Mouse (Mus musculus): ENCODE data around the gene Nr6a1.

The Nr6a1 gene

DNA sequence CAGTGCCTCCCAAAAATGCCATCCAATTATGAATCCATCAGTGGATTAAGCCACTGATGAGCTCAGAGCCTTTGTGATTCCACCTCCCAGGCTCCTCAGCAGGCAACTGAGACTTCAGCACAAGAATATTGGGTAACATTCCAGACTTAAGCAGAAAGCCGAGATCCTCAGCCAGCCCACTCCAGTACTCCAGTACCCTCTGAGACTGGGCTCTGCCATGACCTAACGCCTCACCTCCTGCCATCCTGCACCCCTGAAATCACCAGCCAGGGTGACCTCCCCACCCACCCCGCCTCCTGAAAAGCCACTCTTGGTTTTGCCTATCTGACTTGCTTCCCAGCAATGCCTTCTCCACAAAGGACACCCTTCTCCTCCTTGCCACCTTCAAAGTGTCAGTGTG is 9.9 kb upstream of the Nr6a1 start:
- no peak for DNase-seq (ENCODE audit: low read depth, low spot score)

DNA sequence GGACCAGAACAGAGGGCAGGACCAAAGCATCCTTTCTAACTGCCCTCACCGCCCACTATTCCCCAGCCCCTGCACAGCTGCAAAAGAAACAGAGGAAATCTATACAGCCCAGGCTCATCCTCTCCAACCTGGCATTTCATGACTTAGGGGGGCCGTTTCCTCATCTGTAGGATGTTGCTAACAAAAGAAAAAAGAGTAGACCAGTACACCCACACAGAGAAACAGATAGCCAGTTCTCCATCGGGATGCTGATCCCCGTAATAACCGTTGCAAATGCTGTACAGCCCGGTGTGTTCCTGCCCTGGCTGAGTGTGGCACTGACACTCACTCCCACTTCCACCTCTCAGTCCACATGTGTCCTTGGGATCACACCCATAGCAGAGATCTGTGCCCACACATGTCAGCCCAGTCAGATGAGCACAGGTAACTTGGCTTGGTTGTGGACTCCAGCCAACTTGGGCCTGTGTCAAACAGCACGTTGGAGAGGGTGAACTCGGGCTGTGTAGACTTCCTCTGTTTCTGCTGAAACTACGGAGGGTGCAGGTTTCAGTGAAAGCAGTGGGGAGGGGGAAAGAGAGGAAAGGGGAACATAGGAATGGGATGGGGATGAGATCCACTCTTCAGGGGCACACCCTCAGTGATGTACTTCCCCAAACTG is 9.4 kb upstream of the Nr6a1 start:
- DNase-seq (ENCODE audit: low read depth, low spot score): no peak

DNA sequence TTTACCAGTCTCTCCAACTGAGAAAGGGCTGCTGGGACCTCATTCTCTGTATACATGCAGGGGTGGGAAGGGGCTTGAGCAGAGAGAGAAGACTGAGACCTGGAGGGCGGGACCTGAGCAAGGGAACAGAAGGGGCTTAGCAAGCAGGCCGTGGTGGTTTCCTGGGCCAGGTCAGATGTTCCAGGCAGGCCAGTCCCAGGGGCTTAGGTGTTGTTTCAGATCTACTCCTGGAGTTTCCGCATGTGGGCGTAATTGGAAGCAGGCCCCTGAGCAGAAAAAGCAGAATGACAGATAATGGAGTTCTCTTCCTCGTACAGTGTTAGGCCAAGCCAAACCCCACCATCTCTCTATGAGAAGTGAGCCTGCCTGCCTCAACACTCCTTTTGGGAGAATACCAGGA is 7.4 kb upstream of the Nr6a1 start:
- no peak for DNase-seq (ENCODE audit: low read depth, low spot score)

DNA sequence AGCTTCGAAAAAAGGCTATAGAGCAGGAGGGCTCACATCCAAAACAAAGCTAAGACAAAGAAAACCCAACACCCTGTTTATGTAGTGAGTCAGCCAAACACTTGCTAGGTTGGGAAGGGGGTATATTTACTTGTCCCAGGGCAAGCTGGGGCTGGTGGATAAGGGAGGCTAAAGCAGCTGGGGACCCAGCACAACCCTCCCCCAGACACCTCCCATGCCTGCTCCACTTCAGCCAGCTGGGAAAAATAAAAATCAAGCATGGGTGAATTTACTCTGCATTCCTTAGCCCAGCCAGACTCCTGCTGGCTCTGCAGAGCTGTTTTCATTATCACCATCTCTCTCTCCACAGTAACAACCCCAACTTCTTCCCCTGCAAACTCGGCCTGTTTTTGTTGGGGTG is 6.4 kb upstream of the Nr6a1 start:
- no peak for DNase-seq (ENCODE audit: low read depth, low spot score)

DNA sequence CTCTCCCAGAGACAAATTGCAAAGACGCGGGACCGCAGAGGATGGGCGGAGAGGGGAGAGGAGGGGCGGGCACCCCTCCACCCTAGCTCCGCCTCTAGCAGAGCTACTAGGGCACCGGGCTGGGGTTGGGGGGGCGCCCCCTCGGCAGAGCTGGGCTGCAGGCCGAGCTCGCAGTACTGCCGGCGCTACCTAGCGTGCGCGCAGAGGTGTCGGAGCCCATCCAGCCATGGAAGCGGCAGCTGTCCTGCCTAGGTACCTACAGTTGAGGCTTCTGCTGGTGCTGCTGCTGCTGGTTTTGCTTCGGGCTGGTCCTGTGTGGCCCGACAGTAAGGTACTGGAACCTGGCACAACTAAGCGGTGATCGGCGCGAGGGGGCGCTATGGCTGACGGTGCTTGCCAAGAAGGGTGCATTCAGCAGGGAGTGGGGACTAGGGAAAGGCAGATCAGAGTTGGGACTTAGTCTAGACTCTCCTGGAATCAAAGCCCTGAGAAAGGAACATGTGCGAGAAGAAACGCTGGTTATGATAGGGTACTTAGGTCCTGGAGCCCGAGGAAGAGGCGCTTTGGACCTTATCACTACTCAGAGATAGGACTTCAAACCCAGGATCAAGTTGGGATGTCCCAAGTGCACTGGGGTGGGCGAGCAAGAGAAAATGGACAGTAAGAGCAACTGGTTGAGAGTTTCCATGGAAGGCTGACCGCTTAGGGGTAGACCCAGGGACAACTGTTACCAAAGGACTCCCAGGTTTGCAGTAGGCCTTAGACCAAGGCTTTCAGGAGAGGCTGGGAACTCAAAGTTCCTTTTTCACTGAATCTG is 4.6 kb upstream of the Nr6a1 start, which contains the start of gene Olfml2a:
Olfml2a (plus strand) TSS at position 128 of the 817 bp plus-strand sequence.
- DNase-seq (ENCODE audit: low read depth, low spot score): no peak

DNA sequence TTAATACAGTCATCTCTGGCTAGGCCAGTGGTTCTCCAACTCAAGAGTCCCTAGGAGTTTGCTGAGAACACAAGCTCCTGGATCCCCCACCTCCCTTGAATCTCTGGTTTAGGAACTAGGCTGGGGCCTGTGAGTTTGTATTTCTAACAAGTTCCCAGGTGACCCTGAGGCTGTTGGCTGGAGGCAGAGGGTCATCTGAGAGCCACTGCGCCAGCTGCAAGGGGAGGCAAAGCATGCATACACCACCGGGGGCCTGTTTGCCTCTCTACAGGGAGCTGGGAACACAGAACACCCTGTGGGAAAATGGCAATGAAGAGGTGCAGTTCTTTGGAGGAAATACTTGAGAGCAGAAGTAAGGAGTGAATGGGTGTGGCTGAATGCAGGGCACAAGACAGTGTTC is 2.8 kb upstream of the Nr6a1 start:
- no peak for DNase-seq (ENCODE audit: low read depth, low spot score)

DNA sequence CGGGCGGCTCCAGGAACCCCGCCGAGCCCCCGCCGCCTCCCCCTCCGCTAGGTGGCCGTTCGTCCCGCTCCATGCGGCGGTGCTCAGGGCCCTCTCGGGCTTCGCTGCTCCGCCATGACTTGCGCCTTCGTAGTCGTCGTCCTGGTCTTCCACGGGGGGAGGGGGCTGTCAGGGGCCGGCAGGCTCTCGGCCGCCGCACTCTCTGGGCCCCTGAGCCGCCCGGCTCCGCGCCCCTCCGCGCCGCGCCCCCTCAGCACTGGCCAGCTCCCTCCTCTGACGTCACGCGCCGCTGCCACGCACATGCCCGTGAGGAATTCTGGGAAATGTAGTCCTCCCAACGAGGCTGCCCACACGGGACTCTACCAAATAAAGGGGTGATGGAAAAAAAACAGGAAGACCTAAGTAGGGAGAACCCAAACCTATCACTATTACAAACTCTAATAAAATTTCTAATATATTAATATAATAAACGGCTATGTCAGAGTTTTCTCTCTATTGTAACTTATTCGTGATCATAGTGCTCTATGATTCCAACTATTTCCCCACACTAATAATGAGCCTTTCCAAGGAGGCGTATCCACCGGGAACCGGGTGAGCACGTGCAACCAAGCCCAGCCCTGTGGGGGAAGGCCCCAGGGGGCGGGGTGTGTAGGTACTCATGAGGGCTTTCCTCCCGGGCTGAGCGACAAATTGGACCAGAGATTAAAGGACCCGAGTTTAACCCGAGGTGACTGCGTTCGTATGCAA is 1.2 kb downstream of the Nr6a1 start:
- peak; percentile 79 for DNase-seq (ENCODE audit: low read depth, low spot score)

DNA sequence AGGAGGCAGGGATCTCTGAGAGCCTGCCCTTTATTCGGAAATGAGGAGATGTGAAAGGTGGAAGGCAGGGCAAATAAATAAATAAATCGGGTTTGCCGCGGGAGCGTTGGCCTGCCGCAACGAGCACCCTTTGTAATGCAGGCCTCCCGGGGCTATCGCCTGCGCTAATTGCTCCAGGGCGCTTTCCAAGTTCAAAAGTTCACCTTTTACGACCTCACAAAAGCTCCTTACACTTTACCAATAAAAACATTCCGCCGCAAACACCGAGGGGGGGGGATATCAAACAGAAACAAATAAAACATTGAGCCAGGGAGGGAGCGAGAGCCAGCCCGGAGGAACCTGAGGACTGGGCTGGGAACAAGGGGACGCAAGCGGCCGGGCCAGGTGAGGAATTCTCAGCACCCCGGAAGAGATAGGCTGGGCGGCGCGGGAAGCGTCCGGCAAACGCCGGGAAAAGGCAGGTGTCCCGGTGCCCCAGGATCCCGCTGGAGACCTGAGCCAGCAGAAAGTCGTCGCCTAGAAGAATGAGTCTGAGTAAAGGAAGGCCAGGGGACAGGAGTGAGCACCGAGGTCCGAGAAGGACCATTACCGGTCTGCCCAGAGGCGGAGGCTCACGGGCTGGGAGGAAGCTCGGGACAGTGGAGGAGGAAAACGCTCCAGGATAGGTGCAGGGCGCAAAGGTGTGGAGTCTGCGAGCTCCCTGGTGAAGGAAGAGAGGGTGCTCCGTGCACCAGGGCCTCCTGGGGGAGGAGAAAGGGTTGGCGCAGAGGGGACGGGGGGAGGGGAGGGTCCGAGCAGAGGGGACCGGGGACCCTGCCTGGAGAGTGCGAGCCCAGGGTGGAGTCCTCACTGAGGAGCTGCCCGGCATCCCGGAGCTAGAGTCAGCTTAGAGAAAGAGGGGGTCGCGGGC is 2.1 kb downstream of the Nr6a1 start:
- DNase-seq (ENCODE audit: low read depth, low spot score): no peak

DNA sequence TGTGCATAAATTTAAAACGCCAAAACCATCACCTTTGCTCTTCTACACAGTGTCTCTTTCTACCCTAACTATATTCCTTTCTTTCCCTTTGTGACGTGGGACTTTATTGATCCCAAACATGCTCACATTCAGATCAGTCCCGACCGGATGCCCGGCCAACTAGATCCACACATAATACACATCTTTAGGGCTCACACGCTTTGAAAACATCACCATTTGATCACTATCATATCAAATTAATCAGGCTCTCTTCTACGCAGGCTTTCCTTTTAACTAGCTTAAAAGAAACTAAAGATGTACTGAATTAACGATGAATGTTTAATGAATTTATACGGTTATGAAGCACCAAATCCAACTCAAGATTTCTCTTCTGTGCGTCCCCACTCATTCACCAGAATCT is 2.9 kb downstream of the Nr6a1 start:
- DNase-seq (ENCODE audit: low read depth, low spot score): no peak

DNA sequence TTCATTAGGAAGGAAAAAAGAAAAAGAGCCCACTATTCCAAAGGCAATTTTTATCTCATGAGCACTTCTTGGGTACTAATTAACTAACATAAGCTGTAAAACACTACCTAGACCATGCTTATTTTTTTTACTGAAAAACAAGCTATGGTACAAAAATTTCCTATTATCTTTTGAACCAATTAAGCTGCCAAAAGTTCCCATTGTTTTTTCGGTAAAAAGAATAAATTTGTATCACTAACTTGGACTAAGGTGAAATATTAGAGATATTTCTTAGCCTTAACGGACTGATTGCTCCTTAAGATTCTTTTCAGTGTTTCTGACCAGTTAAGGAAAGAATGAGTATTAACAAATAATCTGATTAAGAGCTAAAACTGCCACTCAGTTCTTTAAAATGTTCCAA is 3.6 kb downstream of the Nr6a1 start:
- DNase-seq (ENCODE audit: low read depth, low spot score): no peak

DNA sequence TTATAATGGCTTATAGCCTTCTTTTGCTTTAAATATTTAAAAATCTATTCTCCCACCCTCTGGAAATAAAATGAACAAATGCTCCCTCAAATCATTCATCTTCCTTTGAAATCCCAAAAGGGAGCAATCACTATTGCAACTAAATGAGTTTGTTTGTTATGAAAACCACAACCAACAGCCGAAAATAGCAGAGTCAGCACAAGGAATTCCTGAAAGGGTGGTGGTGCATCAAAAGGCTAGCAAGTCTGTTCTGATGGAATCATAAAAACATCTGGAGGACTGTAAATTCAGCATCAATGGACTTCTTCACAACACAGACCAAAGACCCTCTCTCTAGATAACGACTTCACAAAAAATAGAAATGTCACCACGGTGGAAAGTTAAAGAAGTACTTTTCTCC is 4.0 kb downstream of the Nr6a1 start:
- no peak for DNase-seq (ENCODE audit: low read depth, low spot score)

DNA sequence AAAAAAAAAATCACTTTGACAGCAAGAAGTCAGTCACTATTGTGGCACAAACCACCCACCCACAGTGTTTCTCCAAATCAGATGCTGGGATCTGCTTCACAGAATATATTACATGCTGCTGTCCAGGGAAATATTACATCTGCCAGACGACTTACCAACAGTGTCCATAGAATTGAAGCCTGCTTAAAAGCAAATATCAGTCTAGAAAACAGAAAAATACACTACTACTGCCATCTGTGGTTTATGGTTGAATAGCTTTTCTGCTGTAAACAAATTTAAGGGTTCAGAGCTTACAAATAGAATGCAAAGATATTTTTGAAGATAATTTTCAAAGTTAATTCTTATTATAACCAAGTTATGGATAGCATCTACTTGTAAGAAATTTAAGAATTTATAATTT is 6.1 kb downstream of the Nr6a1 start:
- no peak for DNase-seq (ENCODE audit: low read depth, low spot score)

DNA sequence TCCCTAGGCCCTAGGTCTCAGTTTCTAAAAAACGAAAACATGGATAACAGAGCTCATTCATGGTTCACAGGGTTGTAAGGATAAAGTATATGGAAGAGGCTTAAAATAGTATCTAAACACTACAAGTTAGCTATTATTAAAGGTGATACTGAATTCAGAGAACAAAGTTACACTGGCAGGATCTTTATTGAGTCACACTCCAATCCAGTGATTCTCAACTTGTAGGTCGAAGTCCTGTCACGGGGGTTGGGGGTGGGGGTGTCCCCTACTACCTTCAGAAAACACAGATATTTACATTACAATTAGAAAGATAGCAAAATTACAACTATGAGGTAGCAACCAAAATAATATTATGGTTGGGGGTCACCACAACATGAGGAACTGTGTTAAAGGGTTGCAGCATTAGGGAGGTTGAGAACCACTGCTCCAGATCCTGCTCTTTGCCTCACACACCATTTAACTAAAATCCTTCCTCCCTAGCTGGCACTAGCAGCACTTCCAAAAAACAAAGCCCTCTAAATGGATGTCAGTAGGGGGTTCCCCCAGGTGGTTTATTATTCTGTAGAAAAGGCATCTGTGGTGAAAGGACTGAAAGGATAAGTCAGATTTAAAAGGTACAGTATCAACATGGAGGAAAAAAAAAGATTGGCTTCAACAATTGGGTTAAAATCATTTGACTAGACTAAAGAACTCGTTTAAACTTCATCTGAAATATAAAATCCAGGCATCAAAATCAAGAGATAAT is 10.4 kb downstream of the Nr6a1 start:
- DNase-seq (ENCODE audit: low read depth, low spot score): no peak

DNA sequence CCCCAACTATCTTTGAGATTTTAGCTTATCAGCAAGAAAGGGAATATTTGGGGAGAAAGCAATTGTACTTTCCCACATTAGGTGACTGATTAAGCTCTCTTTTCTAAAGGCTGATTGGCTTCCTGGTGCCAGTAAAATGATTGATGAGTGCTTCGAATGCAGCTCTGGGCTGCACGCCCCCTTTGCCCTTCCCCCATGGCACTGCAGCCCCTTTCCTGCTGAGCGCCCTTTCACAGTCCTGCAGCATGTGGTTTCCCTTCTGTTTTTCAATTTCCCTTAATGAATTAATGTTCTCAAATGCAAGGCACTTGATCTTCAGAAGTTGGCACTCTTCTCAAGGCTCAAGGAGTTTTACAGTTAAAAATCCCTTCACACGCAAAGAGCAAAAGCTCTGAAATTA is 12.5 kb downstream of the Nr6a1 start:
- no peak for DNase-seq (ENCODE audit: low read depth, low spot score)

DNA sequence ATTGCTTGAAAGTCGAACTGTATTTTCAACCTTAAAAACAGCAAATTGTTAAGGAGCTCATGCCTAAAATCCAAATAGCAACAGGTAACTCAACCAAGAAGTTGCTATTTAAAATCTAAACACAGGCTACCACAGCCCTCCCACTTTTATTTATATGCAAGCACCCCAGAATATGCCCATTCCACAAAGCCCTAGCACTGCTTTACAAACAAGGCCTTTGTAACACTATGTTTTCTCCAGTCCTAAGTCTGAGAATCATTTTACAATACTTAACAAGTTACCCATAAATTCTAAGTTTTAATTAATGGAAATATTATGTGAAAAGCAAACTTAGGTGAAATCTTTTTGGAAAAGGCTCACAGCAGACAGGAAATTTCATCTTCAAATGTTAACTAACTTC is 13.0 kb downstream of the Nr6a1 start:
- DNase-seq (ENCODE audit: low read depth, low spot score): no peak

DNA sequence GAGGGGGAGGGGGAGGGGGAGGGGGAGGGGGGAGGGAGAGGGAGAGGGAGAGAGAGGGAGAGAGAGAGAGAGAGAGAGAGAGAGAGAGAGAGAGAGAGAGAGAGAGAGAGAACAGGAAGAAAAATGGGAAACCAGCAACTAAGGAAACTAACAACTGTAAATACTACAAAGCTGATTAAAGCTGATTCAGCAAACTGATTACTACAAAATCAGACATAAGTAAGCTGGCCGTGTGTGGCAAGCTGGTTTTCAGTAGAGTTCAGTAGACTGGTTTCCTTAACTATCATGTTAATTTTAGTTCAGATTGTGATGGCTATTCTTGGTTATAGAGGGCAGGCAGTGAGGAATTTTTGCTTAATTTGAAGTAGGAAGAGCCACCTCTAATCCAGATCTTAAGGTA is 18.9 kb downstream of the Nr6a1 start:
- DNase-seq (ENCODE audit: low read depth, low spot score): no peak

DNA sequence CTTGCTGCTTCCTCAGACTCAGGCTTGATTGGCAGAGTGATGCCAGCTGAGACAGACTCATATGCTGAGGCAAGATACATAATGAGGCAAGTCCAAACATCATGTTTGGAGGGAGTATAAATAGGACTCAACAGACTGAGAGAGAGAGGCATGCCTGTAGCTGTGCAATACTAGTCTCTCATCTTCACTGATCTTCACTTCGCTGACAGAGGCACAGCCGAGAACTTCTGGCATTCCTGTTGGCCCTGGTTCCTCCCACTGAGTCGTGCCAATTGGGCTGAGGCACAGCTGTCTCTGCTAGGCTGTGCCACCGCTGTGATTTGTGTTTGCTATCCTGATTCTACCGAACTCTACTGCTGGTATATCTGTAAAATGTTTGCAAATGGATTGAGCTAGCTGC is 21.4 kb downstream of the Nr6a1 start:
- DNase-seq (ENCODE audit: low read depth, low spot score): no peak

DNA sequence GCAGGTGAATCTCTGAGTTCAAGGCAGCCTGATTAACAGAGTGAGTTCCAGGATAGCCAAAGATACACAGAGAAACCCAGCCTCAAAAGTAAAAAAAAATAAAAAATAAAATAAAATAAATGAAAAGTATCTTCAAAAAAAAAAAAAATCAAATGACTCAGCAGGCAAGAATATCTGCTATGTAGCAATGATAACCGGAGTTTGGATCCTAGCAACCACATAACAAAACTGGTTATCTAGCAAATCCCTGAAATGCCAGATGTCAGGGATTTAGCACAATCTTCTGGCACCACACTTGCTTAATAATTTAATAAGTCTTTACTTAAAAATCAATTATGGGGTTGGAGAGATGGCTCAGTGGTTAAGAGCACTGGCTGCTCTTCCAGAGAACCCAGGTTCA is 23.2 kb downstream of the Nr6a1 start:
- no peak for DNase-seq (ENCODE audit: low read depth, low spot score)

DNA sequence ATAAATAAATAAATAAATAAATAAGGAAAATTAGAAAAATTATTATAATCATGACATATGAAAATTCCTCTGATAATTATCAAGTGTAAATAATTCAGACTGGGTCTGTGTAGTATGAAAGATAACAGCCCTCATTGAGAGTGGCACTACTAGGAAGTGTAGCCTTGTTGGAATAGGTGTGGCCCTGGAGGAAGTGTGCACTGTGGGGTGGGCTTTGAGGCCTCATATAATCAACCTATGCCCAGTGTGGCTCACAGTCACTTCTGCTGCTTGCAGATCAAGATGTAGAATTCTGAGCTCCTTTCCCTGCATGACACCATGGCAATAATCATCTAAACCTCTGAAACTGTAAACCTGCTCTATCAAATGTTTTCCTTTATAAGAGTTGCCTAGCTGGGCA is 24.6 kb downstream of the Nr6a1 start:
- DNase-seq (ENCODE audit: low read depth, low spot score): no peak

DNA sequence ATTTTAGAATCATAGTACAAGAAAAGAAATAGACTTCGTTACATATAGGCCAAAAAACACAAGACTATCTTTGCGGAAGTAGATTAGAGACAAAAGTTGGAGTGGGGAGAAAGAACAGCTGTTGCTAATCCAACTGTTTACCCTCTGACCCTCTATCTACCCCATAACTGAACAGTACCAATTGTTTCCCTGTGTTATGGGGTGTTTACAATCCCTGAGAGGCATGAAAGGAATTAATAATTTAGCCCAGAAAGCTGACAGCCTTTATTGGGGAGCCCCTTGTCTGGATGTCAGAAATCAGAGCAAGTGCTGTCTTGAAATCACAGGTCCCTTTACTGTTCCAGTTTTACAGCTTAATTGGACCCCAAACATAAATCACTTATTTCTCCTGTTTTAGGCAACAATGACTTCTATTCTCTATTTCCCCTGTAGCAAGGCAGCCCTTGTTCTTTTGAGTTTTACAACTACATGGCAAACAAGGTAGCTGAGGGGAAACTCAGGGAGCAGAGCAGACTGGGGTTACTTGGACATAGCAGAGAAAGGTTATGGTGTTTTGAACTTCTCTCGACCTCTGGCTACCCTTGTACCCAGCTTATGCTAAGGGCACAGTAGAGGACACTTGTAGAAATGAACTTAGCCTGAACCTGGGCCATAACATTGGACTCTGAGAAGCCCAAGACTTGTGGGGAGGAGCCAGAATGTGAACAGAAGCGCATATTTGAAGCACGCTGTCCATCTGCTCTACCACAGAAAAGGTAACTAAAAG is 46.4 kb downstream of the Nr6a1 start:
- no peak for DNase-seq (ENCODE audit: low read depth, low spot score)

Measured in c-Kit-negative CD71-positive TER-119-positive erythroid progenitor cells, embryonic 14.5 days (primary cell).